In genomic region chr1:155537005-155537642, GRCm38 (mm10) we compare ENCODE assay signal across 10 mouse cellular contexts. TPM values are rescaled to one million over a fixed set of nuclear protein-coding genes. Genes with fewer than 3 reads are reported as not detected.
DNase-seq lines count a peak whose midpoint lies in the region; ATAC-seq and TF ChIP-seq lines count a peak whose summit lies in the region.
"Had no signal": no experiment of that assay in that cellular context is flagged by ENCODE, and none has a peak within 500 bp of the region (broad histone marks: within the 10 kb centered on the region; RNA-seq: fewer than 3 reads in every experiment).

No protein-coding gene starts in this region.

- no peak for ATAC-seq in kidney, embryonic 15.5 days (replicated peaks; ENCODE audit: low FRiP score)
- ATAC-seq in midbrain, postnatal 0 days (ENCODE audit: low FRiP score): no peak

- no peak overlapping the region for H3K4me3 ChIP-seq in kidney, embryonic 15.5 days (replicated peaks)
- no peak overlapping the region for H3K4me3 ChIP-seq in midbrain, postnatal 0 days (ENCODE audit: low read depth, low read length)
- H3K4me3 ChIP-seq: limb, embryonic 12.5 days; stomach, embryonic 15.5 days had no signal

- TF ChIP-seq CTCF in midbrain, postnatal 0 days (IDR thresholded peaks at IDR 0.05): peak; percentile 94

- no peaks in the 10 kb centered on the region for H3K27me3 ChIP-seq in kidney, embryonic 15.5 days
- no peaks in the 10 kb centered on the region for H3K27me3 ChIP-seq in midbrain, postnatal 0 days (ENCODE audit: insufficient read depth, low read length)
- H3K27me3 ChIP-seq: limb, embryonic 12.5 days; stomach, embryonic 15.5 days had no signal

- H3K9ac ChIP-seq in kidney, embryonic 15.5 days: no peak overlapping the region
- no peak overlapping the region for H3K9ac ChIP-seq in midbrain, postnatal 0 days (replicated peaks; ENCODE audit: low read length, poor library complexity, severe bottlenecking)
- H3K9ac ChIP-seq: limb, embryonic 12.5 days; stomach, embryonic 15.5 days had no signal

- H3K9me3 ChIP-seq in kidney, embryonic 15.5 days (replicated peaks): no peaks in the 10 kb centered on the region
- H3K9me3 ChIP-seq in midbrain, postnatal 0 days (ENCODE audit: low read length): no peaks in the 10 kb centered on the region
- H3K9me3 ChIP-seq: limb, embryonic 12.5 days; stomach, embryonic 15.5 days had no signal

- no peak overlapping the region for H3K4me2 ChIP-seq in kidney, embryonic 15.5 days
- H3K4me2 ChIP-seq in midbrain, postnatal 0 days (ENCODE audit: low read depth, low read length, poor library complexity, severe bottlenecking): no peak overlapping the region
- H3K4me2 ChIP-seq: limb, embryonic 12.5 days; stomach, embryonic 15.5 days had no signal

- DNase-seq in kidney, adult 18-20 months: peak; percentile 17
- DNase-seq in CD4-positive helper T cell, adult 2 months (ENCODE audit: low read depth, low spot score): peak; percentile 50
- DNase-seq in NIH3T3 (ENCODE audit: low read depth): peak; percentile 86
- peak; percentile 69 for DNase-seq in embryo, embryonic 9.5 days (ENCODE audit: extremely low spot score)
- peak; percentile 58 to 70 for DNase-seq in kidney, postnatal 36 days
- DNase-seq in midbrain, postnatal 0 days (ENCODE audit: low spot score): peak; percentile 80
- no peak for DNase-seq in urinary bladder, adult 2 months (ENCODE audit: low spot score)

- no peak overlapping the region for H3K27ac ChIP-seq in kidney, embryonic 15.5 days
- no peak overlapping the region for H3K27ac ChIP-seq in midbrain, postnatal 0 days (ENCODE audit: low read depth, low read length)
- H3K27ac ChIP-seq: limb, embryonic 12.5 days; stomach, embryonic 15.5 days had no signal

- no peaks in the 10 kb centered on the region for H3K4me1 ChIP-seq in kidney, embryonic 15.5 days
- no peaks in the 10 kb centered on the region for H3K4me1 ChIP-seq in midbrain, postnatal 0 days (ENCODE audit: insufficient read depth, low read length)
- H3K4me1 ChIP-seq: stomach, embryonic 15.5 days had no signal

- H3K36me3 ChIP-seq in kidney, embryonic 15.5 days: no peaks in the 10 kb centered on the region
- H3K36me3 ChIP-seq in midbrain, postnatal 0 days (ENCODE audit: insufficient read depth, low read length): no peaks in the 10 kb centered on the region
- H3K36me3 ChIP-seq: limb, embryonic 12.5 days; stomach, embryonic 15.5 days had no signal

- 3% methylated on average over 2 of the region's 2 CpGs for WGBS in kidney, embryonic 15.5 days
- 0% methylated on average over 2 of the region's 2 CpGs for WGBS in midbrain, postnatal 0 days

RNA-seq across cellular contexts. Expression of gene Acbd6, which starts 20.8 kb away (rescaled TPM):
- polyA plus RNA-seq in kidney, embryonic 15.5 days (2015; fragmentation: Nextera tagmentation; extraction: Ambion mirVana): 73.5 and 74.3 TPM in 2 replicates
- 114 and 127 TPM in 2 replicates for total RNA-seq in midbrain, postnatal 0 days (2014; rRNA removed)
- polyA plus RNA-seq in midbrain, postnatal 0 days (2015; fragmentation: Nextera tagmentation; extraction: Ambion mirVana): 120 and 128 TPM in 2 replicates
- 86.1 and 89.6 TPM in 2 replicates for polyA plus RNA-seq in urinary bladder, adult 2 months (2012; rRNA removed)
